Mouse (Mus musculus): ENCODE data around the gene Otud5. TPM values are rescaled to one million over a fixed set of nuclear protein-coding genes. Genes with fewer than 3 reads are reported as not detected.
A peak's percentile ranks its signal among the peaks of the same experiment; 100 is the strongest.

The Otud5 gene
- 71.5 and 82.8 TPM in 2 replicates for polyA plus RNA-seq (2012)

DNA sequence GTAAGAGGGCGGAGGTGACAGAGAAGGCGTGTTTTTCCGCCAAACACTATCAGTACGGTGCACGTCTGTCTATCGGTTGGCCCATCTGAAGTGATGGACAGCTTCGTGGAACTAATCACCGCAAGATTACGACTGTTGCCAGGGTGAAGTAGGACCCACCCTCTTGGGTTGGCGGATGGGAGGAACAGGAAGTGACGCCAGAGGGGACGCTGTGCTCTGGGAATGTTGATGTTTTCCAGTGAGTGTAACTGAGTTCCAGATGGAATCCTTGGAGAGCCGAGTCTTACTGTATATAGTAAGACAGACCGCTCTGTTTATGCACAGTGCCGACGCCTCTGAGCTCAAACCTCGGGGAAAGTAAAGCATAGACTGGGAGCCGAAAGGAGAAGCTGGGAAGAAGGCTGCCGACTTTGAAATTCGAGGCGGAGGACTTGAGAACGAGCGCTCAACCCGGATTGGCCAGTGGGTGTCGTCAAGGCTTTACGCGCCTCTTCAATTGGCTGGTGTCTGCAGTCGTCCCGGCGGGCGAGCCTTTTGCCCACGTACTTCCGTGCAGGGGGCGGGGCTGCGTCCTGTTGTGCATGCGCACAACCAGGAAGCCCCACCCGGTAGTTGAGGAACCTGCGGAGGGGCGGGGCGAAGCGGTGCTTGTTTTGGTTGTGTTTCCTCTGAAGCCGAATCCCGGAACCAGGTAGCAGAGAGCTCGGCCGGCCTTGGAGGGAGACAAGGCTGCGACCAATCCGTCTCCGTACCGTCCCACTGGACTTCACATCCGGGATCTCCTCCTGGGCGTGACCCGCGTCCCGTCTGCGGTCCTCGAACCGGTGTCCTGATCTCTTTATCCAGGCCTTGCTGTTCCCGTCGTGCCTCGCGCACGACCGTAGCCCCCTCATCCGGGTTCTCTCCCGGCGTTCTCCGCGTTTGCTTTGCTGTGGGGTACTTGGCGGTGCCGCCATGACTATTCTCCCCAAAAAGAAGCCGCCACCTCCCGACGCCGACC is at the start of gene Otud5:
Otud5 (plus strand) TSS at position 202 of the 1,000 bp plus-strand sequence.
- peak; percentile 17 for TF ChIP-seq GATA1 (IDR thresholded peaks at IDR 0.05; ENCODE audit: low read length)

DNA sequence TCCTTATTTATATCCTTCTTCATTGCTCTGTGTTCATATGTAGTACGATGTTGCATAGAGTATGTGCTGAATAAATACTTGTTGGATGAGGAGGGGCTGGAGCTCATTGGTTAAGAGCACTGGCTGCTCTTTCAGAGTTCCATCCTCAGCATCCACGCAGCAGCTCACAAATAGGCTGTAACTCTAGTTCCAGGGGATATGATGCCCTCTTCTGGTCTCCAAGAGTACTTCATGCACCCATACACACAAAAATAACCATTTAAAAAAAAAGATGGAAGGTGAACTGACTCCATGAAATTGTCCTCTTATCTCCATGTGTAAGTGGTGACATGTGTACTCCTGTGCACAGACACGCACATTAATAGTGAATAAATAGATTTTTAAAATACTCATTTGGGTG is 47.8 kb upstream of the Otud5 start:
- TF ChIP-seq GATA1 (IDR thresholded peaks at IDR 0.05; ENCODE audit: low read length): no peak

DNA sequence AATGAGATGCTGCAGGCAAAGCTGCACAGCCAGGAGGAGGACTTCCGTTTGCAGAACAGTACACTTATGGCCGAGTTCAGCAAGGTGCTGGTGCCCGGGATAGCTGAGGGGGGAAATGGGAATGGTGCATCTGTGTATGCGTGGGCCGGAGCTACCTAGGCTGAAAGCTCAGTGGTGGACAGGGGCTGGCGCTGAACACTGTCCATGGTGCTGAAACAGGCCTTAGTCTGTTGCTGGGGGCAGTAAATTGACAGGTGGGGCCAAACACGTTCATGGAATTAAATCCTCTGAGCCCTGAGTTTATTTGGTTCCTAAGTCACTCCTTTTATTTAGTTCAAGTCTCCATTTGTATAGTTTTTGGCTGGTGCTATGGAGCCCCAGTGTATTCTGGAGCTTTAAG is 46.1 kb upstream of the Otud5 start:
- no peak for TF ChIP-seq GATA1 (IDR thresholded peaks at IDR 0.05; ENCODE audit: low read length)

DNA sequence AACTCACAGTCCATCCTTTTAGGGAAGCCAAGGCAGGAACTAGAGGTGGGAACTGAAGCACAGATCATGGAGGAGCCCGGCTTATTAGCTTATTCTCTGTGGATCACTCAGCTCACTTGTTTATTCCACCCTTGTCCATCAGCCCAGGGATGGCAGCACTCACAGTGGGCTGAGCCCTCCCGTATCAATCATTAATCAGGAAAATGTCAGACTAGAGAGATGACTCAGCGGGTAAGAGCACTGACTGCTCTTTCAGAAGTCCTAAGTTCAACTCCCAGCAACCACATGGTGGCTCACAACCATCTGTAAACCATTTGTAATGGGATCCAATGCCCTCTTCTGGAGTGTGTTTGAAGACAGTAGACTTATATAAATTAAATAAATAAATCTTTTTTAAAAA is 43.8 kb upstream of the Otud5 start:
- no peak for TF ChIP-seq GATA1 (IDR thresholded peaks at IDR 0.05; ENCODE audit: low read length)

DNA sequence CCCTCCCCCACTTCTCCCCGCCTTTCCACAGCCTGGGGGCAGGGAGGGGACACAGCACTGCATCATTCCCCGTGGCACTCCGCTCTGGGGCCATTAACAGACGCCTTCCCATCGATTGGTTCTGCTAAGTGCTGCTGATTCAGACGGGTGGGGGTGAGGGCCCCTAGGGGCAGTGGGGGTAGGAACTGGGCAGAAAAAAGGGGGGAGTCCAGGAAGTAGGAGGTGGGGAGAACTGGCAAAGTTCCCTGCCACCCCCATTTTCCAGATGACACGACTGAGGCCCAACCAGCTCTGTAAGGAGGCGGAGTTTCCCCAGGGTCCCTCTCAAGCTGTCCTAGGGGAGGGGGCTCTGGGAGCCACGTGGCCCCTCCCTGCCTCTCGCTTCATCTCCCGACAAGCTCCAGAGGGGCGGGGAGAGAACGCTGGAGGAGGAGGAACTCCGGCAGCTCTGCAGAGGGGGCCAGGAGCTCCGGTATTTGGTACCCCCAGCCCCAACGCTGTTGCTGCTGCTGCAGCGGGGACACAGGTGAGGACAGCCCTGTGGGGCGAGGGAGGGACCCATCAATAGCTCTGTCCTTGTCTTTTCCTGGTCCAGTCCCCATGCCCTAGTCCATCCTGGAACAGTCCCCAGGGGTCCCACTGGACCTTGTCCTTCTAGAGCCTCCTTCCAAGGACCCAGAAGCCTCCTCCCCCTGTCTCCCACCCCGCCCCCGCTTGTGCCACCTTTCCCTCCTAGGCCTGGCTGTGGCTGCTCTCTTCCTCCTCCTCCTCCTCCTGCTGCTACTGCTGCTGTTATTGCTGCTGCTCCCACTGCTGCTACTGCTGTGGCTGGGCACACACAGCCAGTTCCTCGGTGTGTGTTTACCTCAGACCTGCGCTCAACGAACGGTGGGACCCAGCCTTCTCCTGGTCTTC is 19.0 kb upstream of the Otud5 start, which contains the start of gene Kcnd1:
Kcnd1 (plus strand) TSS at position 425 of the 915 bp plus-strand sequence.
- no peak for TF ChIP-seq GATA1 (IDR thresholded peaks at IDR 0.05; ENCODE audit: low read length)

DNA sequence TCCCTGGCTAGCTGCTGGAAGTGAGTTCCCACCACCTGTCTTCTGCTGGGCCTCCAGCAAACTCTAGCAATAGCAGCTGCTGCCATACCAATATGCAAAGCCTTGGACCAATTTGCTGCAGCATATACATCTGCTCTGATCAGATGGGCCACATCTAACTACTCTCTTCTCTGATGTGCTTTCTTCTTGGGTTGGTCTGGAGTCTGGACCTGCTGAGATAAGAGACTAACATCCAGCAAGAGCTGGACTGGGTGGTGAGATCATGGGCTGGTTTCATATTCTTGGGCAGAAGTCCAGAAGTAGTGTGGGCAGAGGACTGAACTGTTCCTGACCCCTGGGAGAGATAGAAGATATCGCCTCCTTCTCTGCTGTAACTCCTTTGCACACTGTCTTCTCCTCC is 4.0 kb upstream of the Otud5 start:
- no peak for TF ChIP-seq GATA1 (IDR thresholded peaks at IDR 0.05; ENCODE audit: low read length)

DNA sequence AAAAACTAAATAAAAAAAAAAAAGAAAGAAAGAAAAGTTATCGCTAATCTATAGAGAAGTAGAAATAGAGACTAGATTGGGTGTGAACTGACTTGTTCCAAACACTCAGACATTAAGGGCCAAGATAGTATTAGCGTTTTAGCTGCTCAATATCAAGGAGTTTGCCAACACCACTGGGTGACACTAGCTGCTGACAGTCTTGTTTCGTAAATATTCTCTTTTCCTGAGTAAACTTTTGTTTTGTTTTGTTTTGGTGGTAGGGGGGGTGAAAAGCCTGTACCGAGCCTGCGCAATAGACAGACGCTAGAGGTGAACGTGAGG is 362 bp upstream of the Otud5 start:
- TF ChIP-seq GATA1 (IDR thresholded peaks at IDR 0.05; ENCODE audit: low read length): no peak

DNA sequence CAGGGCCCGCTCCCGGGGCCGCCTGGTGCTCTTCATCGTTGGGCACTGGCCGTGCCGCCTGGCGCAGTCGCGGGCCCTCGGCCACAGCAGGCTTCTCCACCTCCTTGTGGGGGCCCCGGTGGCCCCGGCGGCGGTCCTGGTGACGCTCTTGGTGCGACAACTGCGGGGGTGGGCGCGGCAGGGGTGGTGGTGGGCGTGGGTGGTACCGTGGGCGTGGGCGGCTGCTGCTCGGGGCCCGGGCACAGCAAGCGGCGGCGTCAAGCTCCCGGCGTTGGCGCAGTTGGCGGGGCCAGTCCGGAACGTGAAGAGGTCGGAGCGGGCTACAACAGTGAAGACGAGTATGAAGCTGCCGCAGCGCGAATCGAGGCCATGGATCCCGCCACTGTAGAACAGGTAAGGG is 1.2 kb downstream of the Otud5 start:
- TF ChIP-seq GATA1 (IDR thresholded peaks at IDR 0.05; ENCODE audit: low read length): no peak

DNA sequence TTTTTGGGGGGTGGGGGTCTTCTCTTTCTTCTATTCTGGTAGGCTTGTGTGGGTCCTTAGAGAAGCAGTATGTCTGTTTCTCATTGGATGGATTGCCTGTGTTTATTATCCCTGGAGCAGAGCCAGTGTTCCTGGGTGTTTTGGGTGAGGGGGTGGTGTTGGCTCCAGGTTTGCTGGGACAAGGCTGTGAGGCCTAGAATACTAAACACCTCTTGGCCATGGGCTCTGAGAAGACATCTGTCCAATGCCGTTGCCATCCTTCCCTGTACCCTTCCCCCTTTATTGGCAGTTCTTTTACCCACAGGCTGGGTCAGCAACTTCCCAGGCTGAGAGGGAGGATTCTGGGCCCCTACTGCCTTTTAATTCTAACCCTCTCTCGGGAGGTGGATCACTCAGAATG is 6.7 kb downstream of the Otud5 start:
- TF ChIP-seq GATA1 (IDR thresholded peaks at IDR 0.05; ENCODE audit: low read length): no peak

DNA sequence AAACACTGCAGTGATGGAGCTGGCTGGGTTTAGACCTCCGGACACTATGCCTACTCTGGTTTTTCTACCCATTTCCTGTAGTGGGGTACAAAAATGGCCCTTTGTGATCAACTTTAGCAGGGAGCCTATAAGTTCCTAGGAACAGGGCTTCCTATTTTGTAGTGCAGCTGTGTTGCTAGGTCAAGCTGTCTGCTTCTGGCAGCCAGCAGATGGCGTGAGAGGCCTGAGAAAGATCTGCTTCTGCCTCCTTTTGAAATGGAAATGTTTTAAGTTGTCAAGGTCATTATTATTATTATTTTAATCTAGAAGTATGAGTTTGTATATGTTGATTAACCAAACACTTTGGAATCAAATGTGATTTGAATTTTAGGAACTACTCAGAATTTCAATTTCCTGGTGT is 13.4 kb downstream of the Otud5 start:
- no peak for TF ChIP-seq GATA1 (IDR thresholded peaks at IDR 0.05; ENCODE audit: low read length)

DNA sequence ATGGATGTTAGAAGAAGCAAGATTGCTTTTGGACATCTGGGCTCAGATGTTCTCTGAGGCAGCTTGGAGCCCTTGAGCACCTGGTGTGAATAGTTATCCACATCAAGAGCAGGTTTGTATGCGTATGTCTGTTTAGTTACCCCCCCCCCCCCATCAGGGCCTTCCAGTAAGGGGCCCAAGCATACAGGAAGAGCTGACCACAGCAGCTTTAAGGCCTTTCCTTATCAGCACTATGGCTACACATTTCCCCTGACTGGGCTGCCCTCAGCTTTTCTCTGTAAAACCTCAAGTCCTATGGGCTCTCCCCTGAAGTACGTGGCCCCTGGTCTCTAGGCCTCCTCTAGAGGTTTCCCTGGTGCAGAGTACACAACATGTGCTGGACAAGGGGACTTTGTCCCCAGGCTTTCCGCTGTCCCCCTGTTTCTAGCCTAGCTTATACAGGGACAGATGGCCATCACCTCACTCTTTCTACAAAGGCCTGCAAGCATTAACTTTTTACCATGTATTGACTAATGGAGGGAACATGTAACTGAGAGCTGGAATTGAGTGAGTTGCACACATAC is 18.1 kb downstream of the Otud5 start:
- no peak for TF ChIP-seq GATA1 (IDR thresholded peaks at IDR 0.05; ENCODE audit: low read length)

DNA sequence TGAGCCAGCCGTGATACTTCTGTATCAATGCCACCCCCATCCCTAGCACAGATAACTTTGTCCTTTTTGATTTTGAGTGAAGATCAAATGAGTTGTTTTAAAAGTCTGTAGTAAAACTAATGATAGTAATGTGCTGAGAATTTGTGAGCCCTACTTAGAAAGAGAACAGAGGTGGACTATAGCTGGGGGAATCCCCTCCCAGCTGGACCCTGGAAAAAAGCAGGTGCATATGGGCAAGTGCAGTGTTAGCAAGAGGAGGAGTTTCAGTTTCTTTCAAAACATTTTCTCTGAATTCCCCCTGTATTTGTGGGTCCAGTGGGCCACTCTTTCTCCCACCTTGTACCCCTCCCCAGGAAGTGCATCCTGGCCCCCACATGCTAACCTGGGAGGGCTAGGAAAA is 22.0 kb downstream of the Otud5 start:
- TF ChIP-seq GATA1 (IDR thresholded peaks at IDR 0.05; ENCODE audit: low read length): no peak

DNA sequence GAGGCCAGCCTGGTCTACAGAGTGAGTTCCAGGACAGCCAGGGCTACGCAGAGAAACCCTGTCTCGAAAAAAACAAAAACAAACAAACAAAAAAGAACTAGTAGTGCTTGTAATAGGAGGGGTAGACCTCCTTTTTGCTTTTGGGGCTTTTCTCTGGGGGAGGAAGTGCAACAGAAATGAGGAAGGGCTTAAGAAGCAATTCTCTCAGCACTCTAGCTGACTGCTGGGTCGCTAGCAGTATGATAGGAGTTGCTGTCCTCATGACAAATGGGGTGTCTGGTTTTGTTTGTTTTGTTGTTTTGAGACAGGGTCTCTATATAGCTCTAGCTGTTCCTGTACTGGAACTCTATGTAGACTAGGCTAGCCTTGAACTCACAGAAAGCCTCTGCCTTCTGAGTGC is 23.4 kb downstream of the Otud5 start:
- TF ChIP-seq GATA1 (IDR thresholded peaks at IDR 0.05; ENCODE audit: low read length): no peak

DNA sequence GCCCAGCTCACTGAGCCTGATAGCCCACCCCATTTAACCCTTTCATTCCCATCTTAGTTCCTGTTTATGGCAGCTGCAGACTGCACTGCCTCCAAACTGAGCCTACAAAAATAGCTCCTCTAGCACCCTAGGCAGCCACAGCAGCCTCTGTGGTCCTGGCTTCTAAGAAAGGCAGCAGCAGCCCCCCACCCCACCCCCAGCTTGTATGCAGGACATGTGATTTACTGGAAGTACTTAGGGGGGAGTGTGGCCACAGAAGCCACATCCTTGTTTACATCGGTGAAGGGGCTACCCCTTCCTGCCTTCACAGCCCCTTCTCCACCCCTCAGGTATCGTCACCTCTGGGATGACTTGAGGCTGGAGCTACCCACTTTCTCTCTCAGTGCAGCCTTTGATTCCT is 24.2 kb downstream of the Otud5 start:
- TF ChIP-seq GATA1 (IDR thresholded peaks at IDR 0.05; ENCODE audit: low read length): no peak

DNA sequence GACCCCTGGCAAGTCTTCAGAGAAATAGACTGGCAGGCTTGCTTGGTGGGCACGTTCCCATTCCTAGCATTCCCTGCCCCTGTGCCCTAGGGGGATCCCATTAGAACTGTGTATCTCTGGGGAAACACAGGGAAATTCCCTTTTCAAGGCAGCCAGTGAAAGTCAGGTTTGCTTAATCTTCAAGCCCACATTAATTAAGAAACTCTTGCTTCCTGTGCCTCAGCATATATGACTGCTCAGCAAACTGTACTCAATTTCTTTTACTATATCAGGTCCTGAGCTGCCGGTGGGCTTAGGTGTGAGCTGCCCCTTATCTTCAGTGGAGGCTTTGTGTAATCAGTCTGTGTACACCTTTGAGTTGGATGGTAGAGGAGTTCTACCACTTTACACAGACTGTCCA is 24.6 kb downstream of the Otud5 start:
- no peak for TF ChIP-seq GATA1 (IDR thresholded peaks at IDR 0.05; ENCODE audit: low read length)

DNA sequence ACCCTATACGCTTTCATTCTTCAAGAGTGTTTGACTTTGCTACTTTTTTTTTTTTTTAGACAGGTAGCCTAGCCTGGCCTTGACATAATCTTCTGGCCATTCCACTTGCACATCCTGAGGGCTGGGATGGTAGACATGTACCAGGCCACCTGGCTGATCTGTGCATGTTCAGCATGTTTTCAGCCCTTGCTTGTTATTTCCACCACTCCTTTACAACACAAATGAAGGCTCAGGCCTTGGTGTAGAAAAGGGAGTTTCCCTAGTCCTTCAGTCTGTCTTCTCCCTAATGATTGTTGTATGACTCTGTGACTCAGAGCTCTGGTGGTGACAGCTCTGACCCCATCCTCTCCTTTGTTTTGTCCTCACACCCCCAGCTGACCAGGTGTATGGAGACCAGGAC is 26.0 kb downstream of the Otud5 start:
- no peak for TF ChIP-seq GATA1 (IDR thresholded peaks at IDR 0.05; ENCODE audit: low read length)

Measured in G1E-ER4 (cell line).